Mouse (Mus musculus): Measurements from ENCODE around the gene Zfand4.

Gene Zfand4

DNA sequence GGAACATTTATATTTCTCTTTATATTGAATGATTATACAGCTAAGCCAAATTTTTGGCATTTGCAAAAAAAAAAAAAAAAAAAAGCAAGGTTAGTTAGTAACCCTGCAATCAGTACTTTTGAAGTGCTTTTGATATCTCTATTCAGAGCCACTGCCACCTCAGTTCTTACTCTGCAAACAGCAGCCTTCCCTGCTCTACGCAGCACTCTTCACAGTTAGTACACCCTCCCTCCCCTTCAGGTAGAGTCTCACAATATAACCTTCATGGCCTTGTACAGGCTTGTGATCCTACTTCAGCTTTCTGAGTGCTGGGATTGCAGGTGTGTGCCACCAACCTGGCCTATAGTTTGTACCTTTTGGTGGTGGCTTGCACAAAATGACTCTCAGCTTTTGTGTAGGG is 89.4 kb downstream of the Zfand4 start:
- TF ChIP-seq GATA4 (IDR thresholded peaks at IDR 0.05; ENCODE audit: insufficient replicate concordance, low read length) = no peak

DNA sequence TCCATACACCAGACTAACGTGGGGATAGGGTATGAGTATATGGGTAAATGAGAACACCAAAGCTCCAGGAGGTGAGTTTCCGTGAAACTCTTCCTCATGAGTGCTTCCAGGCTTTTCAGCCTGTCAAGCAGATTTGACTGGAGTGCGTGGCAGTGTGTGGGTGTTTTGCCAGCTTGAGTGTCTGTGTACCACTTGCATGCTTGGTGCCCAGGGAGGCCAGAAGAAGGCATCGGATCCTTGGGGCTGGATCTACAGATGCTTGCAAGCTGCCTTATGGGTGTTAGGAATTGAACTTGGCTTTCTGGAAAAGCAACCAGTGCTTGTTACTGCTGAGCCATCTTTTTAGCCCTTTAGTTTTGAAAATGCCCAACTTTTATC is 92.9 kb downstream of the Zfand4 start:
- no peak for TF ChIP-seq GATA4 (IDR thresholded peaks at IDR 0.05; ENCODE audit: insufficient replicate concordance, low read length)

DNA sequence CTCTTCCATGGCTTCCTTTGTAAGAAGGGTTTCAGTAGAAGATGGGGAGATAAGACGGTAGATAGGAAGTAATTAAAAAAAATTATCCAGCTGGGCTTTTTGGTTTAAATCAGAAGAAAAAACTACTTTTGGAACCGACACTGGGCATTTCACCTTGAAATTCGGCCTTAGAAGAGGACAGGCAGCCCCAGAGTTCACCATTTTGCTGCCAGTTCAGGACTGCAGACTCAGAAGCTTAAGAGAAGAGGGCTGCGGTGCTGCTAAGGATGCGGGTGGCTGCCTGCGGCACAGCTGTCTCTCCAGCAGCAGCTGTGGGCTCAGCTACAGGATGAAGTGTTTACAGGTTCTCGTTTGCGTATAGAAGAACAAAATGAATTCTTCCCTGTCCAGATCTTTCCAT is 94.0 kb downstream of the Zfand4 start:
- TF ChIP-seq GATA4 (IDR thresholded peaks at IDR 0.05; ENCODE audit: insufficient replicate concordance, low read length) = no peak

- no peak for TF ChIP-seq GATA4 (IDR thresholded peaks at IDR 0.05; ENCODE audit: insufficient replicate concordance, low read length)
These were observed 95.2 kb downstream of the Zfand4 start for GRCm38 (mm10) chr6:116359256-116359655.

DNA sequence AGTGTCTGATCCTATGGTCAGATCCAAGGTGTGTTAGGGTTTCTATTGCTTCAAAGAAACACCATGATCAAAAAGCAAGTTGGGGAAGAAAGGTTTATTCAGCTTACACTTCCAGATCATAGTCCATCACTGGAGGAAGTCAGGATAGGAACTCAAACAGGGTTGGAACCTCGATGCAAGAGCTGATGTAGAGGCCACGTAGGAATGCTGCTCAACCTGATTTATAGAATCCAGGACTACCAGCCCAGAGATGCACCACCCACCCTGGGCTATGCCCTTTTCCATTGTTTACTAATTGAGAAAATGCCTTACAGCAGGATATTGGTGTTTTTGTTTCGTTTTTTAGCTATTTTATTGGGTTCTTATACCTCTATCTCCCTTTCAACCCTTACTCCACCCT is 97.4 kb downstream of the Zfand4 start:
- no peak for TF ChIP-seq GATA4 (IDR thresholded peaks at IDR 0.05; ENCODE audit: insufficient replicate concordance, low read length)

- TF ChIP-seq GATA4 (IDR thresholded peaks at IDR 0.05; ENCODE audit: insufficient replicate concordance, low read length) = no peak
These were observed 98.0 kb downstream of the Zfand4 start for GRCm38 (mm10) chr6:116361993-116362392.

DNA sequence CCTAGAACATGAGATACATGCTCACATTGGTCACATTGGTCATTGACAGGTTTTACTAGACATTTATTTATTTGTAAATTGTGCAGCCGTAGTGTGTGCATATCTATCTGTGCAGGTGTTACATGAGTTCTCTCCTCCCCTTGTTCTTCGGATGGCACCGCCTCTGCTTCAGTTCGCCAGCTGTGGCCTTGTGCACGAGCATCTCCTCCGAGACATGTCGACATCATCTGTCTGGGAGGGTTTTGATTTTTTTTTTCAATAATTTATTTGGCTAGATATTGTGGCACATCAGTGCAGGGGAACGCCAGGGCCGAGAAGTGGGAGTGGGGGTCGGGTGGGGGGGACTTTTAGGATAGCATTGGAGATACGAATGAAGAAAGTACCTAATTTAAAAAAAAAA is 103.9 kb downstream of the Zfand4 start:
- TF ChIP-seq GATA4 (IDR thresholded peaks at IDR 0.05; ENCODE audit: insufficient replicate concordance, low read length) = no peak

DNA sequence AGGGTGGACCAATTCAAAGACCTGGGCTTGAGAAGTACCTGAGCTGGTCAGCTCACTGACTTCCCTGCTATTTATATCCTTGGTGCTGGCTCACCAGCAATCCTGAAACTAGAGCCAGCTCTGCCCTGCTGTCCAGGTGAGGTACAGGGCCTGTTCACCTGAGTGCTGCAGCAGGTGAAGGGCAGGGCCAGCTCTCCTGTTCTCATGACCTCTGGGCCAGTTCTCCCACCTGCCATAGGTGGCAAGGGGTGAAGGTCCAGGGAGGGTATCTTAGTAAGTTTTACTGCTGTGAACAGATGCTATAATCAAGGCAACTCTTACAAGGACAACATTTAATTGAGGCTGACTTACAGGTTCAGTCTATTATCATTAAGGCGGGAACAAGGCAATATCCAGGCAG is 105.8 kb downstream of the Zfand4 start:
- no peak for TF ChIP-seq GATA4 (IDR thresholded peaks at IDR 0.05; ENCODE audit: insufficient replicate concordance, low read length)

- no peak for TF ChIP-seq GATA4 (IDR thresholded peaks at IDR 0.05; ENCODE audit: insufficient replicate concordance, low read length)
These were observed 106.4 kb downstream of the Zfand4 start for GRCm38 (mm10) chr6:116370216-116370976.

DNA sequence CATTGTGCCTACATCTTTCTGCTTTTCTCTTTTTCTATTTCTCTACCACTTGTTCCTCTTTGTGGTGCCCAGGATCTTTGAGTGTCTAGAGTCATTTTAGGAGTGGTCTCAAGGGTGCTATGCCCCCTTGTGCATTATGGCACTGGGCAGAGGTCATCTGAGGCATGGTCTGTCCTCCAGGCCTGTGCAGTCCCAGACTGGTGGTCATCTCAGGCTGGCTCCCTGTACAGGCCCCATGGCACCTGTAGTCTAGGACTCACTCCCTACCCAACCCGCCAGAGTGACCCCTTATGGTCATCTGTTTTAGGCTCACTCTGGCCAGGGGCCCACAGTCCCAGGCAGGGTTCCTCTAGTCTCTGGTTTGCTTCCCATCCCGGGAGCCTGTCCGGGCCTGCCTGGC is 107.5 kb downstream of the Zfand4 start:
- no peak for TF ChIP-seq GATA4 (IDR thresholded peaks at IDR 0.05; ENCODE audit: insufficient replicate concordance, low read length)

DNA sequence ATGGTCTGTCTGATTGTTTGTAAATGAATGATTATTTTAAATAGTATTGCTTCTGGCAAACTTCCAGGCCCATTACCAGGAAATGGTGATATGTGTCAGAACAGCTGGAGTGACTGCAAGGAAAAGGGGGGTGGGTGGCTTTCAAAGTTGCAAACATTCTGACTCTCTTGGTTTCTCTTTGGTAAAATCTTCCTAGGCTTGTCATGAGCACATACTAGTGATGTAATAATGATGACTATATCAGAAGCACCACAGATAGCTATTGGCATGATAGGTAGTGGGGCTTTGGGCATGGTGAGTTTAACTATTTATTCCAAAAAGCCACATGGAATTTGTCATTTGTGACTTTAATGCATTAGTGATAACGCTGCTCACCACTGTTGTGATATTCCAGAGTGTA is 110.1 kb downstream of the Zfand4 start:
- no peak for TF ChIP-seq GATA4 (IDR thresholded peaks at IDR 0.05; ENCODE audit: insufficient replicate concordance, low read length)

GRCm38 (mm10) chr6:116374618-116375017 is 110.6 kb downstream of the Zfand4 start:
- no peak for TF ChIP-seq GATA4 (IDR thresholded peaks at IDR 0.05; ENCODE audit: insufficient replicate concordance, low read length)

GRCm38 (mm10) chr6:116378892-116379291 is 114.9 kb downstream of the Zfand4 start:
- no peak for TF ChIP-seq GATA4 (IDR thresholded peaks at IDR 0.05; ENCODE audit: insufficient replicate concordance, low read length)

Data from liver, adult (tissue).